Mouse (Mus musculus) megakaryocyte, adult 5-6 weeks (primary cell): ENCODE measurements around the gene Elp4. TPM values are rescaled to one million over a fixed set of nuclear protein-coding genes. Genes with fewer than 3 reads are reported as not detected.

ENCODE experiments used
- ATAC-seq: 2 replicates; pipeline ENCODE4 v1.8.0; 2016; ENCODE audit warnings: mild to moderate bottlenecking, inconsistent platforms; ENCODE audit not compliant: poor library complexity, severe bottlenecking
- total RNA-seq, 2 experiments: library from RNA; stranded (forward) in 1 of 2; stranded (reverse) in 1 of 2; fragments of 153-499, 151-499 nt in 1 of 2; fragments of 221-1000, 200-1000 nt in 1 of 2; gene quantifications; 2 replicates each; pipeline versions ENCODE4 v1.2.3 to v1.2.4; 2015 to 2017

Elp4 gene
- total RNA-seq, 2 experiments from 2014 or later = 8.7 to 9.9 TPM

DNA sequence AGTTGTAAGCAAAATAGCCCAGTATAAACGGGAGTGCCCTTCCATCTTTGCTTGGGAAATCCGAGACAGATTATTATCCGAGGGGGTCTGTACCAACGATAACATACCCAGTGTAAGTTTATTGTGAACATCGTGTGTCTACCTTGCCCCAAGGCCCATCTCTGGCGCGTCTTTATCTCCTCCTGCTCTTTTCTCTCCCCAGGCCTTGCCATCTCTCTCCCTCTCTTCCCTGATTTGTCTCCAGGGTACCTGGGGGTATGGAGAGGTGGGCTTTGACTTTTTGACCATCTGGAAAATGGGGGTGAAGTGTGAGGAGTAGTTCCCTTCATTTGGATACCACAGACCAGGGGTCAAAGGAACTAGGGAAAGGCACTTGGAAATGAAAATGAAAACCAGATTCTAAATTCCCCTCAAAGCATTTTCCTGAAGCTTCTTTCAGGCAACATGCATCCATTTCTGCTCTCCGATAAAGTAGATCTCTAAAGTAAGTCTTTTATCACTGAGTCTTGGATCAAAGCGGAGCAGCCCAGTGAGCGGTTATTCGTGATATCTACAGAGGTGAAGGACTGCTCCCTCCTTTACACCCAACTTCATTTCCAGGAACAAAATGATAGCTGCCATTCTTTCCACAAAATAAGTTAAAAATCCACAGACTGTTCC lies 219.2 kb downstream of the Elp4 start:
- no peak for ATAC-seq

DNA sequence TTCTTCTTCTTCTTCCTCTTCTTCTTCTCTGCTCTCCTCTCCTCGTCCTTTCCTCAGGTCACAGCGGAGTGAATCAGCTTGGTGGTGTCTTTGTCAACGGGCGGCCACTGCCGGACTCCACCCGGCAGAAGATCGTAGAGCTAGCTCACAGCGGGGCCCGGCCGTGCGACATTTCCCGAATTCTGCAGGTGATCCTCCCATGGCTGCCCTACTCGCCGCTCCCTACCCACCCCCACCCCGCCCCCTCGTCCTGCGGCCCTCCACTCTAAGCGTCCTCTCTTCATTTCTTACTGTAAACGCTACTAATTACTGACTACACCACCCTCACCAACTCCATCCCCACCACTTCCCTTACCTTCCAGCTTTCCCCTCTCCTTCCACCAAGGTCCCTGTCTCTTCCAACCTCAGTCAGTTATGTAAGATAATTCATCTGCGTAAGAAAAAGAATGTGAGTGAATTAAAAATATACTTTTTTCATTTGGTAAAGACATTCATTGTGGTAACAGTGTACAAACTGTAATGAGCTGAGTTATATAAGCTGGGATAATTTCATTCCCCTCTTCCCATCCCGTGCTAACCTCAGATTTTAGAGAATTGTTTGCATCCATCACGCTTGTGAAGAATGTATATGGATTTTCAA lies 220.5 kb downstream of the Elp4 start:
- no peak for ATAC-seq

DNA sequence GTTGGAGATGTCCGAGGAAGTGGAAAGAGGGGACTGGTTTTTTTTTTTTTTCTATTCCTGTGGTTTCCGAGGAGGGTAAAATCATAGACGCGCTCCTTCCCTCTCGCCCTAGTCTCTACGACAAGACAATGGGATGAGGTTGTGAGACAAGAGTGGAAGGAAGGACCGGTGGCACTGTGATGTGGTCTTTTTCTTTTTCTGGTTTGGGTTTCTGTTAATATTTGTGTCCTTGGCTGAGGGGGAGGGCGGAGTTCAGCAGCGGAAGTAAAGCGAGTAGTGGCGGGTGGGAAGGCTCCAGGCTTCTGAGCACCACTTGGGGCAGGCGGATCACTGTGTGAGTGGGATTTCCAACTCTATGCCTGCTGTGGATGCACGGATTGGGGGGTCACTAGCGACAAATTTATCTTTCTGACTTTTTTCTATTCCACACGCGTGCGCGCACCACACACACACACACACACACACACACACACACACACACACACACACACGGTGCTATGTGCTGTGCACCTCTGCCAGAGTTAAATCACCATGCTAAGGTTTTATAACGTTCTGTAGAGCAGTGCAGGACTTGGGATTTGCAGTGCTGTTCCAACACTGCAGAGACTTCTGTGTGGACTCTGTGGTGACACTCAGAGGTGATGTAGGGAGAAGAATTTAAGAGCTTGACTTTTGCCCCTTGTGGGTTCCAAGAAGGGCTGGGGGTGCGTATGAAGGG lies 221.6 kb downstream of the Elp4 start:
- ATAC-seq = no peak

DNA sequence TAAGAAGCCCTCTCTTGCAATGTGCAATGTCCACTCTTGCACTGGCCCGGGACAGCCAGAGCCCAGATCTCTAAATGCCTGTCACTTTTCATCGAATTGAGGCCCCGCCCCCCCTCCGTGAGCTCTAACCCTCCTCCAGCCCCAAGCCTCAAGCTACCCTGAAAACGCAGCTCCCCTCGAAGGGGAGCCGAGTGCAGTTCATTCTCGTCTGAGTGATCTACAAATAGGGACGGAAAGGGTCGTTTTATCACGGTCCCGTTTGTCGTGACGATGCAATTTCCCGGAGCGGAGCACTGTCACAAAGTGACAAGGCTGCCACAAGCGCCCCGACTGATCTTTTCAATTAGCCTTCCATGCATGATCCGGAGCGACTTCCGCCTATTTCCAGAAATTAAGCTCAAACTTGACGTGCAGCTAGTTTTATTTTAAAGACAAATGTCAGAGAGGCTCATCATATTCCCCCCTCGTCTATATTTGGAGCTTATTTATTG lies 222.3 kb downstream of the Elp4 start:
- no peak for ATAC-seq

DNA sequence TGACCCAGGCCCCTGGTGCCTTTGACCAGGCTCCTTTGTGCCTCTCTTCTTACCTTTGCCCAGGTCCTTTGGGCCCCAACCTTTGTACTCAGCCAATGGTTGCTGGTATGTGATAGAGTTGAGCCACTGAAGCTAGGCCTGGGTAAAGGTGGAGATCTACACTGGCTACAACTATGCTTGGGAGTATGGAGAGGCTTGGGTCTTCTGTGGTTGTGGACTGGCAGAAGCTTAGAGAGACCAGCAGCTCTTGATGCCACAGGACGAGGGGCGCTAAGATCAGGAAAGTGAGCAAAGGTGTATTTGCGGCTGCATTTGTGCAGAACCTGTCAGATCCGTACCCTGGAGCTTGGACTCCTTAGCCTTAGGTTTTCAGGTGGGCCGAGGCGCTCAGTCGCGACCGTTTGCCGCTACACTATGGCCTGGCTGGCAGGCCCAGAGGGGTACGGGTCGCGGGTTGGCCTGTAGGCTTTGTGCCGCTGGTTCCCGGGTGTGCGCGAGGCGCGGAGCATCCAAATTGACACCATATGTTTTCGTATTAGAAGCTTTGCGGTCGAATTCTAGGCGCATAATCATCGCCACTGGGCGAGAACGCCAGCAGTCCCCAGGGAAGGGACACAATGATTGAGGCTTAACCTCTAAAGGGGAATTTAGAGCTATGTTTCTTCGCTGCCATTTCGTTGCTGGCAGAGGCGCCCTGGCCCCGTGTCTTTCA lies 223.2 kb downstream of the Elp4 start:
- ATAC-seq = no peak

DNA sequence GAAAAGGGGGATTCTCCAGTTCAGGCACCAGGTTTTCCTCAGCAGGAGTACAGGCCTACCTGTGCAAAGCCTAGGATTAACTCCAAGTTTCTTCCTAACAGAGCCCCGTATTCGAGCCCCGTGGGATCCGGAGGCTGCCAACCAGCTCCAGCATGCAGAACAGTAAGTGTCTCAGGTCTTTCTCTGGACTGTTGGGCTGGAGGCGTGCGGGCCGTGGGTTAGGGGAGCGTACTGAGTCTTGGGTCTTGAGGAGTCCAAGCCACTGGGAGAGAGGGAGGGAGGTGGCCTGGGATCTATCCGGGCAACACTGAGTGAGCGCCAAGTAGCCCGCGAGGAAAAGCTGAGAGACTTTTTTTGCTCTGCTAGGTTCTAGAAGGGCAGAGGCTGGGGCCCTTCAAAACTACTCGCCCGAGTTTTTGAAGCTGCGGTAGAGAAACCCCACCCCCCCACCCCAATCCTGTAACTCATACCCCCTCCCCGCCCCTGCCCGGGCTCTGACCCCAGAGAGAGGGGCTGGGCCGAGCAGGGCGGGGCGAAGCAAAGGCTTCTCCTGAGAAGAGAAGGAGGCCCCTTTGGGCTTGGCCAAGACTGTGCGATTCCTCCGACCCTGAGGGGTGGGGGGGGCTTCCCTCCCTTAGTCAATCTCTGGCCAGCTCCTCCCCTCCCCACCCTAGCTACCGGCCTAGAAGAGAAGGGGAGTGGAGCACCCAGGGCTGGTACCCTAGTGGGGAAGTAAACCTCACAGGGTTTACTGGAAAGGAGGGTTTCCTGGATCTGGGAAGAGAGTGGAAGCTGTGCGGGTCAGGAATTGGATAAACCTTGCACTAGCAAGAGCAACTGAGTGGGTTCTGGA lies 224.0 kb downstream of the Elp4 start:
- no peak for ATAC-seq

DNA sequence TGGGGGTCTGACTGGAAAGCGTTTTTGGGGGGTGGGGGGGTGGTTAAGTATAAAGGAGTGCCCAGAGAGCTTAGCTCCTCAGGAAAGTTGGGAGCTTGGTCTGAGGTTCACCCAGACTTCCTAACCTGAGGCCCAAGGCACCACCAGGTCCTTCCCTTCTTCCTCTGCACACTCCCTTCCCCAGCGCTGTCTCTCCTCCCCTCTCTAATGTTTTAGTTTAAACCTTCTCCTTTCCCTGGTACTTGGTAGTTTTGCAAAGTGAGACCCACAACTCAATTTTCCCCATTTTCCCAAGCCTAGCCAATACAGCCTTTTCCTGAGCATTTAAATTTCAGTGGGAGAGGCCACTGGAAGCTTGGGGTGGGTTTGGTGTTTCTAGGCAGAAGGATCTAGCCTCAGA lies 225.0 kb downstream of the Elp4 start:
- ATAC-seq = no peak

DNA sequence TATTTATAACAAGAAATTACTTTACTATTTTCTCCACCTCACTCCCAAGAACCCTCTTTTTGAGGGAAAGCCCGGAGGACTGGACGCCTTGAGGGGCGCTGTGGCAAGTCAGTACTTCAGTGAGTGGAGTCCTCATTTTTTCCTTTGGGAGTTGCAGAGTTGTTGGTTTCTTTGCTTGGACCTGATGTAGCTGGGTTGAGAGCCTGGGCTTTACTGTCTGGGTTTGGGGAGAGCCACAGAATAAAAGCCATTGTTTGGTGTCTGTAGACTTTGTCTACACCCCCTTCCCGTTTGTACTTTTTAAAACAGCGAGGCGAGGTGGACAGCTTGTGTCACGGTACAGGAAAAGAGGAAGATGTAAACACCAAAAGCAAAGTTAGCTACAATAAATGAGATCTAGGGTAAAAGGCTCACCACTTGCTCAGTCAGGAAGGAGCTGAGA lies 225.5 kb downstream of the Elp4 start:
- no peak for ATAC-seq

DNA sequence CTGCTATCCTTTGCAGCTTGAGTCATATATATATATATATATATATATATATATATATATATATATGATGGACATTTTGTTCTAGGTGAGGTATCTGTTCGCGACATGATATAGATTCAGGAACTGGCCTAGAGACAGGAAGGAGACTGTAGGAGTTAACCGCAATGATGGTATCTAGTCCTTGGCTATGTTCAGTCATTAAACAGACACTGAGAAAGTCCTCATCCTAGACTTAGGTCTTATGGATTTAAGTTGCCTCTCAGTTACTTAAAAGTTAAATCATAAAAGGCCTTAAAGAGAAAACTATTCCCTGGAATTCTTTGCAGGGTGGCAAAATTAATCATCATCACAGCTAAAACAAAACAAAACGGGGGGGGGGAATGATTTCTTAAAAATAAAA lies 226.1 kb downstream of the Elp4 start:
- ATAC-seq = no peak

DNA sequence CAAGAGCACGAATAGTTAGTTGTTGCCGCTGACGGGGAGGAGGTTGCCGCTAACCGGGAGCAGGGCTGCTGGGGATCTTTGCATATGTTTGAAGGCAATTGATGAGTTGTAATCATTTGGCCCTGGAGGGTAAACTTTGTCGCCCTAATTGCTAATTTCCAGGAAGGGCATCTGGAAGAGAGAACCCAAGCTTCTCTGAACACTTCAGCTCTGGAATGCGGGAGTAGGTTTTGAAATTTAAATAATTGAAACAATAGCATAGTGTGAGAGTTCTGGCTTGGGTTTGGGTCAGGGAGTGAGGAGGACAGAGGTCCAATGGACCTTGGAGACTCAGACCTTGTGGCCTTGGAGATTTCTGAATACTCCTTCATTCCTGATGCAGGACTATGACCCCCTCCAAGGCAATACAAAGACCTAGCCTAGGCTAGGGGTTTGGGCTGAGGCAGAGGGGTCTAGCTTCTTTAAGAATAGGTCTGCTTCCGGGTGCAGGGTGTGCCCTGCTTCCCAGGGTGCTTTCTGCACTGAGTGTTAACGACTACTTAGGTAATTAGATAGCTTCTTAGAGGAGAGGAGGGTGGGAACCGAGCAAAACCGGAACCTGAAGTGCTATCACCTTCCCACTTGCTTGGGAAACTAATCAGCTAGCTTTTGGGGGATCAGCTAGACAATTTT lies 226.8 kb downstream of the Elp4 start:
- ATAC-seq = no peak

DNA sequence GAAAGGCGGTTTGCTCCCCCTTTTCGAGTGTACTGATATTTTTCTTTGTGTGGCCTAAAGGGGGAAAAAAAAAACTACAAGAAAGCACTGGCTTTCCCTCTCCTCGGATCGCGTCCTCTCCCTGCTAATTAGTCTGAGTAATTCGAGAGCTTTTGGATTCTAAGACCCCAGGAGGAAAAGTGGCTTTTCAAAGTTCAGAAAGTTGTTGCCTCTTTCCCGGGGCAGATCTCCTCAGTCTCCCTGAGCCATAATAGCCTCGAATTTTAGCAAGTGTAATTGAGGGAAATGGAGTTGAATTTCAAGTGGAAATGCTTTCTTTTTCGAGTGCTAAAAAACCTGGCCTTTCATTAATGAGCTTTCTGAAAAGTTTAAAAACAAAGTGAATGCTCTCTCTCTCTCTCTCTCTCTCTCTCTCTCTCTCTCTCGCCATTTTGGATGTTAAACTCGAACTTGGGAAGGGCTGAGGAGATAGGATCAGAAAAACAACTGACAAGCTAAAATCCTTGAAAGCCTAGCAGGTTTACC lies 227.4 kb downstream of the Elp4 start:
- no peak for ATAC-seq

DNA sequence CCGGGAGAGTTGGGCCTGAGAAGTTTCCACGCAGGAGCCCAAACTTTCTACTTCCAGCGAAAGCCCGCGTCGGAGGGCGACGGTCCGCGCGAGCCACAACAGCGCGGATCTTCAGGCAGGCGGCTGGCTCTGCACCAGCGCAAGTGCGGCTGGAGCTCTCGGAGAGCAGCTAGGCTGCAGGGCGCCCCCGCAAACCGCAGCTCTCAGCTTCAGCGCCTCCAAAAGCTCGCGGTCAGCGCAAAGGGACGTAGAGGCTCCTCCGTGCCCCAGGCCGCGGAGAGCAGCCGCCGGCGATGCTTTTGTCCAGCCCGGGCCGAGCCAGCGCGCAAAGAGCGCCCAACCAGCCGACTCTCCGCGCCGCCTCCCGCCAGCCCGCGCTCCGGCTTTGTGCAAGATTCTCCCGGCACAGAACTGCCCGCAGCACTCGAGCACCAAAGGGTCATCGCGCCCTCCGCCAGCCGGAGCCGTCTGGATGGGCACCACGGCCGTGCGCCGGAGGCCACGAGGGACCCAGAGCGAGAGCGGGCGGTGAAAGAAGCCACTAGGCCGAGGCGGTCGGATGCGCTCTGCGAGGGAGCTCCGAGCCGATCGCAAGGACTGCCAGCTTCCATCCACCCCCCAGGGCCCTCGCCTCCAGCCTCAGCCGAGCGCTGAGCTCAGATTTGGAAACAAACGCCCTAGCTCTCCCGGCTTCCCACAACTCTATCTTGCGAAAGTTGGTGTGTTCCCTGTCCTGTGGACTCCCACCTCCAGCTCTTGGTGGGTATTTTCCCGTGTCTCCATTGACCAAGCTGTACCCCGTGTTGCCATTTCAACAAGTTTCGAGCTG lies 228.1 kb downstream of the Elp4 start:
- no peak for ATAC-seq

DNA sequence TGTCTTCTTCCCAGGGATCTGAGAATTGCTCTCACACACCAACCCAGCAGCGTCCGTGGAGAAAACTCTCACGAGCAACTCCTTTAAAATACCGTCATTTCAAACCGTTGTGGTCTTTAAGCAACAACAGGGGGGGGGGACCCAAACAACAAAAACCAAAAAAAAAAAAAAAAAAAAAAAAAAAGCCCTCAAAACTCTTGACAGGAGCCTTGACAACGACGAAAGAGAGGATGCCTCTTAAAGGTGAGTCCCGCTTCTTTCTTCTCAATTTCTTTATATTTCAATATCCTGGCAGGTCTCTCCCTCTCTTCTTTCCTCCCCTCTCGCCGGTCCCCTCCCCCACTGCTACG lies 228.7 kb downstream of the Elp4 start:
- no peak for ATAC-seq

DNA sequence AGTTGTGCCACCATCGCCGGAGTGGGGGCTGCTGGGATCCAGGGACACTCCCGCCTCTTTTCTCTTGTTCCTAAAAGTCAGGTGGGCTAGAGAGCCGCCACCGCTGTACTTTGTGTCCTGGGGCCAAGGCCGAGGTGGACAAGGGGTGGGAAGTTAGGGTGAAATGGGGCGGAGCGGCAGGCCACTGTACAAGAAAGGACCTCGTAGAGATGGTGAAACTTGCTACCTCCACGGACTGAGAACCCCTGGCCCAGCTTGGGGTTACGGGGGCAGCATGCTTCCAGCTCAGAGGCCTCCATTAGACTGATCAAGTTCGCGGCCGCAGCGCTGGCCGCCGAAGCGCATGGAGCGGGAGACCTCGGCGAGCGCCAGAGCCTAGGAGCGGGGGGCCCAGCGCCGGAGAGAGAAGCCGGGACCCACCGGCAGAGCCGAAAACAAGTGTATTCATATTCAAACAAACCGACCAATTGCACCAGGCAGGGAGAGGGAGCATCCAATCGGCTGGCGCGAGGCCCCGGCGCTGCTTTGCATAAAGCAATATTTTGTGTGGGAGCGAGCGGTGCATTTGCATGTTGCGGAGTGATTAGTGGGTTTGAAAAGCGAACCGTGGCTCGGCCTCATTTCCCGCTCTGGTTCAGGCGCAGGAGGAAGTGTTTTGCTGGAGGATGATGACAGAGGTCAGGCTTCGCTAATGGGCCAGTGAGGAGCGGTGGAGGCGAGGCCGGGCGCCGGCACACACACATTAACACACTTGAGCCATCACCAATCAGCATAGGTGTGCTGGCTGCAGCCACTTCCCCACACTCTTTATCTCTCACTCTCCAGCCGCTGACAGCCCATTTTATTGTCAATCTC lies 229.3 kb downstream of the Elp4 start:
- ATAC-seq = peak; percentile 66

DNA sequence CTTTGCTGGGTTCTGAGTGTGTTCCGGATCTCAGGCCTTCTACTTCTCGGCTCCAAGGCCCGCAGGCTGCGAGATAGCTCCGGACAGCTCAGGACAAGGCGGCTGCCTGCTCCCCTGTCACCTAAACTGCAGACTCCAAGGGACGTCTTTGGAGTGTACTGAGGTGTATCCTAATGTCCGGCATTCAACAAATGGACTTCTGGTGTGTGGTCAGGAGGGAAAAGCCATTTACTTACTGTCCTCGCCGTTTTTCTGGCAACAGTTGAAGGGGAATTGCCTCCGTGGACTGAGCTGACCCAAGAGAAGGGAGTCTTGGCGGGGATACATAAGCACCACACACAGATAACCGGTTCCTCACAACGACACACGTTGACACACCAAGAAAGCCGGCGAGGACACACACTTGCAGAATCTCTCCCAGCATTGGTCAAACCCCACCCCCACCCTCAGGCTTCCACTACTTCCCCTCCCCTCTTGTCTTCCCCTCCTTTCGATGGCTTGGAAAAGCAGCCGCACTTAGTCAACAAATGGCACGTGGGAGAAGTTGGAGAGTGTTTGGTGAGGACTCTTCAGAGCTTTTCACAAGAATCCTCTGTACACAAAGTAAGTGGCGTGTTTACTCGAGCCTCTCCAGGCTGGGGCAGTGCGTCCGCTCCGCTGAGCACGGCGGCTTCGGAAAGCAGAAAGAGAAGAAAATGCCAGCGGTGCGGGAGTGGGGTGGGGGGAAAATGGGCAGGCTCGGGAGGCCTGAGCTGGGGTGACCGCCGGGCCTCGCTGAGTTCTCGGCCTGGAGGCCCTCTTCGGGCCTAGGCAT lies 230.1 kb downstream of the Elp4 start:
- ATAC-seq = 0 out of 2 replicates have a peak, but pooled peaks have one; percentile 11

DNA sequence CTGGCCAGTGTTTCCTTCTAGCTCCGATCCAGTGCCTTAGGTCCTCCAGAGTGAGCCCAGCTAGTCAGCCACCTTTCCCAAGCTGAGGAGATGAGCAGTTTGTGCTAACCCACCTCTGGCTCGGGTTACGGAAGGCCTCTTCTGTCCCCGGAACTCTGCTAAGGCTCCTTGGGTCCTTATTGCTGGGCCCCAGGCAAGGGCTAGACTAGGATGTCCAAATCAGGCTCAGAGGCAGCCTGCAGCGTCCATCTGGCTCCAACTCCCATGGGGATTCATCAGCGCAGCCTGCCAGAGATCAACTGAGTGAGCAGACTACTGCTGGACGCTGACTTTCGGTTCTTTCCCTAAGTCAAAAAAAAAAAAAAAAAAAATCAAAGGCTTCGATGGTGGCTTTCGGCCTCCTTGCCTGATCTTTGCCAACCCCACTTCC lies 230.7 kb downstream of the Elp4 start:
- 0 out of 2 replicates have a peak, but pooled peaks have one; percentile 1 for ATAC-seq

DNA sequence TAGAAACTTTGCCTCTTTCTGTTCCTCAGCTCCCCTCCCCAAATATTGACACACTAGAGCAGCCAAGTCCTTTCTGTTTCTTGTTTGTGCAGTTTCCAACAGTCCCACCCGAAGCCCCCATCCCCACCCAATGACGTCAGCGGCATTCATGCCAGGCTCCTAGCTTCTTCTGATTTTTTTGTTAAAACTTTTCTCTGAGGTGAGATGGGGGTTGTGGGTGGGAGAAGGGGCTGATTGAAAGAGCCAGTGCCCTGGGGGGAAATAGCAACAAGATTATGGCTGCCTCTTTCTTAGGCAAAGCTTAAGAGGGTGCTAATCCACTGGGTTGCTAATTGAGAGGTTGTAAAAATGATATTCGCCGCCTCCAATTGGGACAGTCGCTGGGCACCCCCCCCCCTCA lies 231.3 kb downstream of the Elp4 start:
- no peak for ATAC-seq
